Mouse (Mus musculus): ENCODE results near the gene Glod5. TPM values are rescaled to one million over a fixed set of nuclear protein-coding genes. Genes with fewer than 3 reads are reported as not detected.
"Not testable (repeated sequence)": the region's sequence is repeated elsewhere in the genome, so short reads cannot be mapped to it uniquely, and the experiment has no call there.

Glod5 gene
- polyA plus RNA-seq, 1 experiment: not detected

DNA sequence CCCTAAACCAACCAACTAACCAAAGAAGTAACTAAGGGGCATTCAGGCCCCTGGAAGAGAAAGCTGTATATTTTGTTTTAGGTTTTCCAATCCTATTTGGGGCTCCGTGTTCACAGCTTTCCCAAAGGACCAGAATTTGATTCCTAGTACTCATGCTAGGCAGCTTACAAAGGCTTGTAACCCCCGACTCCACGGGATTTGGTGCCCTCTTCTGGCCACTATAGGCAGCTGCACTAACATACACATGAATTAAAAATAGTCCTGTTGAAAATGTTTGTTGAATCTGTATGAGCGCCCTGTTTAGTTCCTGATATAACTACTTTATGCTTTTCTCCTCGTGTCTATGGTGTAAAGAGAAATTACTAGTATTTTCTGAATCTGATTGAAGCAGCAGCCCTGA, 1.1 kb downstream of the Glod5 start:
- H3K36me3 ChIP-seq (ENCODE audit: control insufficient read depth, insufficient read depth): no peaks in the 10 kb centered on the region
- no peak overlapping the region for H3ac ChIP-seq (ENCODE audit: control insufficient read depth, insufficient read length, low read depth)
- no peaks in the 10 kb centered on the region for H3K79me2 ChIP-seq (ENCODE audit: control insufficient read depth, insufficient read depth)
- no peak overlapping the region for H3K4me3 ChIP-seq (ENCODE audit: insufficient read depth, poor library complexity, severe bottlenecking)
- H3K79me3 ChIP-seq (ENCODE audit: low read depth): no peaks in the 10 kb centered on the region
- TF ChIP-seq CEBPB (IDR thresholded peaks at IDR 0.05; ENCODE audit: low read depth) (no peak), MYOG (IDR thresholded peaks at IDR 0.05; ENCODE audit: control insufficient read depth, extremely low read depth, insufficient read length) (no peak), CTCF (IDR thresholded peaks at IDR 0.05; ENCODE audit: control insufficient read depth, insufficient read depth, insufficient read length) (peak; percentile 1)
- no peaks in the 10 kb centered on the region for H3K27me3 ChIP-seq (ENCODE audit: control insufficient read depth, insufficient read depth, insufficient read length)

DNA sequence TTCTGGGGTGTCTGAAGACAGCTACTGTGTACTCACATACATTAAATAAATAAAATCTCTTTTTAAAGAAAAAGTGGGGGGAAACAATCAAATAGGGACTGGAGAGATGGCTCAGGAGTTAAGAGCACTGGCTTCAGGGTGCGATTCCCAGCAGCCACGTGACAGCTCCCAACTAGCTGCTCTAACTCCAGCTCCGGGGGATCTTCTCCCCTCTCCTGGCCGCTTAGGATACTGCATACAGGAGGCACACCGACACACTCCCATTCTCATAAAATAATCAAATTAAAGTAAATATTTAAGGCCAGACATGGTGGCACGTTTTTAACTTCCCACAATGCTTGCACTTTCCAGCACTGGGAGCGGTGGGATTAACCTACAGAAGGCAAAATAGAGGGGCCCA, 2.6 kb downstream of the Glod5 start:
- H3K27me3 ChIP-seq (ENCODE audit: control insufficient read depth, insufficient read depth, insufficient read length): not testable (repeated sequence)

DNA sequence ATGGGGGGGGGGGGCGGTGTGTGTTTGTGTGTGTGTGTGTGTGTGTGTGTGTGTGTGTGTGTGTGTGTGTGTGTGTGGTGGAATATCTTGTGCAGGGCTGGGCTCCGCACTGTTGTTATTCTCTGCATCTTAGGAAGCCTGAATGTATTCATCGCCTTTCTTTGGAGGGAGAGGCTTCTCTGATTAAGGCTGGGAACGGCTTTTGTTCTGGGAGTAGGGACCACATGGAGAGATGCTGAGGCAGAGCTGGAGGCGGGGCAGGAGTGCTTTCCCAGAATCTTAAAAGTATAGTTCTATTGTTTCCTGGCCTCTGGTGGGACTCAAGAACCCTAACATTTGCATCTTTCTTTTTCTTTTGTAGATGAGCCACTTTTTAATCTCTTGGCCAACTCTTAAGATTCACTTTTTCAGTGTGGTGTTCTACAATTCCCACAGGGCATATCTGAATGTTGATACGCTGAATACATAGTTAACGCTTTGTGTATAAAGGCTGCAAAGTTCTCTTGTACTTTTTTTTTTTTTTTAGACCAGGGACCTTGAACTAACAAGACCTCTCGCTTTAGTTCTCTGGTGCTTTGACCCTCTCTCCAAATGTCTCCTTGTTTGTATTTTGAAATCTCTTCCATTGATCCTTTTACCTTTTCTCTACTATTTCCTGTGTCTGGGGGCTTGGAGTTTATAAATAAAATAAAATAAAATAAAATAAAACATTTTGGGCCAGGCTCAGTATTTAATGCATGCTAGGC, 4.5 kb downstream of the Glod5 start:
- H3K79me2 ChIP-seq (ENCODE audit: control insufficient read depth, insufficient read depth): no peaks in the 10 kb centered on the region
- H3K79me3 ChIP-seq (ENCODE audit: low read depth): no peaks in the 10 kb centered on the region
- no peak overlapping the region for H3ac ChIP-seq (ENCODE audit: control insufficient read depth, insufficient read length, low read depth)
- no peak for TF ChIP-seq MYOG (IDR thresholded peaks at IDR 0.05; ENCODE audit: control insufficient read depth, extremely low read depth, insufficient read length)
- TF ChIP-seq FOSL1 (IDR thresholded peaks at IDR 0.05; ENCODE audit: insufficient read depth, low read length, poor library complexity, severe bottlenecking): no peak
- no peak for TF ChIP-seq USF1 (IDR thresholded peaks at IDR 0.05; ENCODE audit: low read depth)
- no peak for TF ChIP-seq CEBPB (IDR thresholded peaks at IDR 0.05; ENCODE audit: low read depth)
- TF ChIP-seq MYOD1 (IDR thresholded peaks at IDR 0.05; ENCODE audit: control insufficient read depth, insufficient read length, low read depth): no peak
- TF ChIP-seq CTCF (IDR thresholded peaks at IDR 0.05; ENCODE audit: control insufficient read depth, insufficient read depth, insufficient read length): no peak
- no peak for TF ChIP-seq MAX (IDR thresholded peaks at IDR 0.05)
- no peaks in the 10 kb centered on the region for H3K27me3 ChIP-seq (ENCODE audit: control insufficient read depth, insufficient read depth, insufficient read length)
- H3K4me3 ChIP-seq (ENCODE audit: insufficient read depth, poor library complexity, severe bottlenecking): no peak overlapping the region
- H3K36me3 ChIP-seq (ENCODE audit: control insufficient read depth, insufficient read depth): no peaks in the 10 kb centered on the region

More for the DNA sequence above, 2.6 kb downstream of the Glod5 start:
- H3K4me3 ChIP-seq (ENCODE audit: insufficient read depth, poor library complexity, severe bottlenecking); H3K79me3 ChIP-seq (ENCODE audit: low read depth); H3ac ChIP-seq (ENCODE audit: control insufficient read depth, insufficient read length, low read depth); H3K79me2 ChIP-seq (ENCODE audit: control insufficient read depth, insufficient read depth); H3K36me3 ChIP-seq (ENCODE audit: control insufficient read depth, insufficient read depth): not testable (repeated sequence)

DNA sequence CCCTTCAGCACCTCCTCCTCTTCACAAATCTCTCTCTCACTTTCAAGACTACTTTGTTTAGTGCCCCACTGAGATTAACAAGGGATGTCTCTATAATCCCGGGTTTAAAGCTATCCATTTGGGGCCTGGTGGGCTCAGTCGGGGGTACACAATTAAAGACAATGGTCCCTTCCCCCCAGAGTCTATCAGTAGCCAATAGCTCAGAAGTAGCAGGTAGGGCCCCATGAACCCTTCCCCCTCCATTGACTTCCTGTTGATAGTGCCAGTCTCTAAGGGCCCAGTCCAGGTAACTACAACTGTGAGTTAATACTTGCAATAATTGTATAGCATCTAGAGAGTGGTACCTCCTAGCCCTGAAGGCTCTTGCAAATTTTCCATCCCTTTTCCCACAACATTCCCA, 5.1 kb downstream of the Glod5 start:
- no peaks in the 10 kb centered on the region for H3K27me3 ChIP-seq (ENCODE audit: control insufficient read depth, insufficient read depth, insufficient read length)
- H3ac ChIP-seq (ENCODE audit: control insufficient read depth, insufficient read length, low read depth): no peak overlapping the region
- H3K79me3 ChIP-seq (ENCODE audit: low read depth): no peaks in the 10 kb centered on the region
- no peaks in the 10 kb centered on the region for H3K79me2 ChIP-seq (ENCODE audit: control insufficient read depth, insufficient read depth)
- no peak overlapping the region for H3K4me3 ChIP-seq (ENCODE audit: insufficient read depth, poor library complexity, severe bottlenecking)
- no peak for TF ChIP-seq MAX (IDR thresholded peaks at IDR 0.05)
- H3K36me3 ChIP-seq (ENCODE audit: control insufficient read depth, insufficient read depth): no peaks in the 10 kb centered on the region

DNA sequence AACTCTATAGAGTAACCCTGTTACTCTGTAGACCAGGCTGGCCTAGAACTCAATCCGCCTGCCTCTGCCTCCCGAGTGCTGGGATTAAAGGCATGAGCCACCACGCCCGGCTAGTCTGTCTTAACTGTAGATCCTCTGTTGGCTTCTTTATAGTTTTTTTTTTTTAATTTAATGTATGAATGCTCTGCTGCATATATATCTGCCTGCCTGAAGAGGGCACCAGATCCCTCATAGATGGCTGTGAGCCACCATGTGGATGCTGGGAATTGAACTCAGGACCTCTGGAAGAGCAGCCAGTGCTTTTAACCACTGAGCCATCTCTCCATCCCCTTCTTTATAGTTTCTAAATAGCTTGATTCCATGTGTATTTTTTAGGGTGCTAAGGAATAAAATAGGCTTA, 8.9 kb downstream of the Glod5 start:
- H3K79me2 ChIP-seq (ENCODE audit: control insufficient read depth, insufficient read depth); H3ac ChIP-seq (ENCODE audit: control insufficient read depth, insufficient read length, low read depth); H3K79me3 ChIP-seq (ENCODE audit: low read depth); H3K27me3 ChIP-seq (ENCODE audit: control insufficient read depth, insufficient read depth, insufficient read length); H3K4me3 ChIP-seq (ENCODE audit: insufficient read depth, poor library complexity, severe bottlenecking); H3K36me3 ChIP-seq (ENCODE audit: control insufficient read depth, insufficient read depth): not testable (repeated sequence)

DNA sequence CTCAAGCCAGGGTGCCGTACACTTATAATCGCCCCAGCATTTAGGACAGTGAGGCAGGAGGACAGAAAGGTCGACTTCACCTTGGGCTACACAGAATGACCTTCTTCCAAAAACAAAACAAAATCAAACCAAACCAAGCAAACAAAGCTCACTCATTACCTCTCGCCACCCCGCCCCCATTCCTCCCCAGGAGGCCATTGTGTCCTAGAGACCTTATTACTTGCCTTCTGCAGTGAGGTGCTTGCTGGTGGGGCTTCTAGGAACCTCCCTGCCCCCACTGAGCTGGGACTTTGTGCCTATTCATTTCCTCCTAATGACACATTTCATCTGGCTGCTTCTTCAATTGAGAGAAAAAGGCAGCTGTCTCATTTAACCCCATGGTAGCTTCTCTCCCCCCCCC, 9.7 kb downstream of the Glod5 start:
- H3K27me3 ChIP-seq (ENCODE audit: control insufficient read depth, insufficient read depth, insufficient read length): no peaks in the 10 kb centered on the region
- TF ChIP-seq MYOG (IDR thresholded peaks at IDR 0.05; ENCODE audit: control insufficient read depth, extremely low read depth, insufficient read length): no peak
- no peaks in the 10 kb centered on the region for H3K79me2 ChIP-seq (ENCODE audit: control insufficient read depth, insufficient read depth)
- no peak overlapping the region for H3K4me3 ChIP-seq (ENCODE audit: insufficient read depth, poor library complexity, severe bottlenecking)
- H3K36me3 ChIP-seq (ENCODE audit: control insufficient read depth, insufficient read depth): no peaks in the 10 kb centered on the region
- H3K79me3 ChIP-seq (ENCODE audit: low read depth): no peaks in the 10 kb centered on the region
- H3ac ChIP-seq (ENCODE audit: control insufficient read depth, insufficient read length, low read depth): no peak overlapping the region

DNA sequence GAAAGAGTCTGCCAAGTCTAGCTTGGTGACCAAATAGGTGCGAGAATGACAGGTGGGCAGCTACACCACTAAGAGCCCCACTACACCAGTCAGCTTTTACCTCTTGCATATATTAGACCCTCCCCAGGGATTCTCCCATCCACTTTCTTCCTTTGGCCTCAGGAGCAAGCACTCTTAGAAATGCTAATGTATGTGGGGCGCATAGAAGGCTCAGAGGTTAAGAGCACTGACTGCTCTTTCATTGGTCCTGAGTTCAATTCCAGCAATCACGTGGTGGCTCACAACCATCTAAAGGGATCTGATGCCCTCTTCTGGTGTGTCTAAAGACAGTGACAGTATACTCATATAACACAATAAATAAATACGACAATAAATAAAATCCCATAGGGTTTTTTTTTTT, 15.3 kb downstream of the Glod5 start:
- Histone ChIP-seq H3ac (ENCODE audit: control insufficient read depth, insufficient read length, low read depth) (no peak overlapping the region), H3K27me3 (ENCODE audit: control insufficient read depth, insufficient read depth, insufficient read length) (no peaks in the 10 kb centered on the region), H3K36me3 (ENCODE audit: control insufficient read depth, insufficient read depth) (no peaks in the 10 kb centered on the region), H3K79me3 (ENCODE audit: low read depth) (no peaks in the 10 kb centered on the region), H3K79me2 (ENCODE audit: control insufficient read depth, insufficient read depth) (no peaks in the 10 kb centered on the region), H3K4me3 (ENCODE audit: insufficient read depth, poor library complexity, severe bottlenecking) (no peak overlapping the region)
- TF ChIP-seq USF1 (IDR thresholded peaks at IDR 0.05; ENCODE audit: low read depth): peak; percentile 36
- TF ChIP-seq MYOG (IDR thresholded peaks at IDR 0.05; ENCODE audit: control insufficient read depth, extremely low read depth, insufficient read length): no peak
